Mouse (Mus musculus): ENCODE measurements around the gene Ppp1r1c.
"Not testable (repeated sequence)": the region's sequence is repeated elsewhere in the genome, so short reads cannot be mapped to it uniquely, and the experiment has no call there.

The Ppp1r1c gene

GRCm38 (mm10) chr2:79751685-79752084, 44.1 kb downstream of the Ppp1r1c start:
- DNase-seq = no peak

GRCm38 (mm10) chr2:79760018-79760417, 52.4 kb downstream of the Ppp1r1c start:
- no peak for DNase-seq

GRCm38 (mm10) chr2:79762723-79763388, 55.3 kb downstream of the Ppp1r1c start:
- no peak for DNase-seq

GRCm38 (mm10) chr2:79765032-79765431, 57.5 kb downstream of the Ppp1r1c start:
- no peak for DNase-seq

- DNase-seq = no peak
Observed at GRCm38 (mm10) chr2:79765723-79766122, 58.1 kb downstream of the Ppp1r1c start.

- no peak for DNase-seq
Observed at GRCm38 (mm10) chr2:79768625-79769024, 61.0 kb downstream of the Ppp1r1c start.

GRCm38 (mm10) chr2:79770307-79770706, 62.7 kb downstream of the Ppp1r1c start:
- no peak for DNase-seq

GRCm38 (mm10) chr2:79774372-79774771, 66.8 kb downstream of the Ppp1r1c start:
- DNase-seq = peak; percentile 66 to 74

- DNase-seq = no peak
Observed at GRCm38 (mm10) chr2:79777801-79778200, 70.2 kb downstream of the Ppp1r1c start.

- no peak for DNase-seq
Observed at GRCm38 (mm10) chr2:79780772-79781171, 73.2 kb downstream of the Ppp1r1c start.

GRCm38 (mm10) chr2:79785541-79786134, 78.1 kb downstream of the Ppp1r1c start:
- no peak for DNase-seq

GRCm38 (mm10) chr2:79786467-79786866, 78.9 kb downstream of the Ppp1r1c start:
- DNase-seq = no peak

GRCm38 (mm10) chr2:79793186-79793585, 85.6 kb downstream of the Ppp1r1c start:
- DNase-seq = no peak

GRCm38 (mm10) chr2:79797444-79797843, 89.9 kb downstream of the Ppp1r1c start:
- no peak for DNase-seq

- no peak for DNase-seq
Observed at GRCm38 (mm10) chr2:79798627-79799026, 91.0 kb downstream of the Ppp1r1c start.

GRCm38 (mm10) chr2:79815708-79816484, 108.3 kb downstream of the Ppp1r1c start:
- no peak for DNase-seq

- no peak for DNase-seq
Observed at GRCm38 (mm10) chr2:79819543-79819942, 112.0 kb downstream of the Ppp1r1c start.

- no peak for DNase-seq
Observed at GRCm38 (mm10) chr2:79825853-79826252, 118.3 kb downstream of the Ppp1r1c start.

- DNase-seq = no peak
Observed at GRCm38 (mm10) chr2:79839090-79839489, 131.5 kb downstream of the Ppp1r1c start.

GRCm38 (mm10) chr2:79839513-79839912, 131.9 kb downstream of the Ppp1r1c start:
- no peak for DNase-seq

GRCm38 (mm10) chr2:79847396-79847795, 139.8 kb downstream of the Ppp1r1c start:
- DNase-seq = not testable (repeated sequence)

GRCm38 (mm10) chr2:79856874-79857273, 149.3 kb downstream of the Ppp1r1c start:
- no peak for DNase-seq

- DNase-seq = peak; percentile 3 to 17
Observed at GRCm38 (mm10) chr2:79865275-79865999, 157.9 kb downstream of the Ppp1r1c start.
